Mouse (Mus musculus) embryonic fibroblast, embryonic 13.5 days (primary cell): ENCODE data around the gene R3hcc1l.

Source experiments
- CTCF ChIP-seq: IDR thresholded peaks from 2 replicates; pipeline ENCODE4 v1.5.1; 2011; ENCODE audit warnings: mild to moderate bottlenecking, control low read depth, low read length, moderate library complexity, borderline replicate concordance; ENCODE audit not compliant: insufficient read depth
- POLR2A ChIP-seq: IDR thresholded peaks from 2 replicates; pipeline ENCODE4 v1.6.1; 2011; ENCODE audit warnings: low read depth, mild to moderate bottlenecking, control low read depth, low read length, moderate library complexity

- TF ChIP-seq CTCF (no peak), POLR2A (no peak)
These were observed 15.9 kb downstream of the R3hcc1l start for GRCm38 (mm10) chr19:42534427-42534826.
